Mouse (Mus musculus) testis, postnatal 14 days (tissue): ENCODE data around the gene Gjb6.

Experiments used
- DNase-seq: peaks from one replicate; pipeline ENCODE4 v3.0.0; 2021; ENCODE audit warnings: low spot score

Gjb6 gene

DNA sequence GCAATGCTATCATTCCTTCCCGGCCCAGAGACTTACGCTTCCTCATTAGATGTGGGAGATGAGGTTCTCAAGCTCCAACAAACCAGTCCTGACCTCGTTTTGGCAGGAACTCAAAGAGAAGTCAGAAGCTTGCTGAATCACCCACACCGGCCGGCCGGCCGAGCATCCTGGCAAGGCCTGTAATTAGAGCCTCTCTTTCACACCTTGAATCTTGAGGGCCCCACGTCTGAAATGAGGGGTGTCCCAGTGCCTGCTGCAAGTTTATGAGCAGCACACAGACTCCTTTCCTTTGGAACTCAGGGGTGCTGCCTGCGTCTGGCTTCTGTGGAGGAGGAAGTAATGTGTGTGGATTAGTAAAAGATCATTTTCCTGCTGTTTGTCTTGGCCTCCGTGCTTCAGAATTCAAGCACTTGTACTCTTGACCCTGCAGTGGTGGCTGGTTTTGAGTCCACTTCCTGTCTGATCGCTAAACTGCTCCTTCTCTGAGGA is 49.2 kb downstream of the Gjb6 start:
- no peak for DNase-seq

DNA sequence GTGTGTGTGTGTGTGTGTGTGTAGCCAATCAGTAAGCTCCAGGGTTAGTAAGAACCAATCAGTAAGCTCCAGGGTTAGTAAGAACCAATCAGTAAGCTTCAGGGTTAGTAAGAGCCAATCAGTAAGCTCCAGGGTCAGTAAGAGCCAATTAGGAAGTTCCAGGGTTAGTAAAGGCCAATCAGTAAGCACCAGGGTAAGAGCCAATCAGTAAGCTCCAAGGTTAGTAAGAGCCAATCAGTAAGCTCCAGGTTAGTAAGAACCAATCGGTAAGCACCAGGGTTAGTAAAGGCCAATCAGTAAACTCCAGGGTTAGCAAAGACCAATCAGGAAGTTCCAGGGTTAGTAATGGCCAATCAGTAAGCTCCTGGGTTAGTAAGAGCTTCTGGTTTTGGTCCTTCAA is 50.5 kb downstream of the Gjb6 start:
- DNase-seq, result no peak

DNA sequence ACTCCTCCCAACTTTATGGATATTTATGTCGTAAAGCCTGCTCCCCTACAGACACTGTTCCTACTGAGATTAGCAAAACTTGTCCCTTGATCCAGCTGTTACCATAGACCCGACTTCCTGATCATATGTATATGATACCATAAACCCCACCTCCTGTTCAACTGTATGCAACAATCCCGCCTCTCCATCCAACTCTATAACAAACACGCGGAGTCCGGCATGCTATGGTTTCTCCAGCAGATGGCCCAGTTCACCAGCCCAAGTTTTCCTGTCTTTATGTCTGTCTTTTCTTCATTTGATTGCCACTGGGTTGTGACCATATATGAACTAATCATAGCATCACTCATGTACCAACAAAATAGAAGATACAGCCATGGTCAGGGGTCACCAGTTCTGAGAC is 57.9 kb downstream of the Gjb6 start:
- DNase-seq, result no peak
